Mouse (Mus musculus) WW6 (cell line): Measurements from ENCODE around the gene Gabpa.

Source experiments
- DNase-seq: peaks from one replicate; pipeline ENCODE4 v3.0.0-alpha.2; 2013; ENCODE audit warnings: low read depth, low spot score

Gabpa gene

GRCm38 (mm10) chr16:84834745-84835440 is at the start of gene Gabpa:
Gene Gabpa, plus strand, starts transcription at chr16:84834925.
- DNase-seq: peak; percentile 91

GRCm38 (mm10) chr16:84784966-84785365 is 49.8 kb upstream of the Gabpa start:
- DNase-seq: no peak

GRCm38 (mm10) chr16:84790595-84791165 is 44.0 kb upstream of the Gabpa start:
- no peak for DNase-seq

GRCm38 (mm10) chr16:84793401-84793800 is 41.3 kb upstream of the Gabpa start:
- DNase-seq: no peak

- no peak for DNase-seq
Observed at GRCm38 (mm10) chr16:84795337-84795736, 39.4 kb upstream of the Gabpa start.

GRCm38 (mm10) chr16:84796678-84797077 is 38.0 kb upstream of the Gabpa start:
- no peak for DNase-seq

- DNase-seq: no peak
Observed at GRCm38 (mm10) chr16:84800038-84800437, 34.7 kb upstream of the Gabpa start.

- DNase-seq: no peak
Observed at GRCm38 (mm10) chr16:84802217-84802616, 32.5 kb upstream of the Gabpa start.

GRCm38 (mm10) chr16:84804866-84805265 is 29.9 kb upstream of the Gabpa start:
- DNase-seq: no peak

- no peak for DNase-seq
Observed at GRCm38 (mm10) chr16:84806175-84806574, 28.6 kb upstream of the Gabpa start.

- DNase-seq: no peak
Observed at GRCm38 (mm10) chr16:84807874-84808273, 26.9 kb upstream of the Gabpa start.

- no peak for DNase-seq
Observed at GRCm38 (mm10) chr16:84810254-84810653, 24.5 kb upstream of the Gabpa start.

- no peak for DNase-seq
Observed at GRCm38 (mm10) chr16:84813852-84814251, 20.9 kb upstream of the Gabpa start.

GRCm38 (mm10) chr16:84814511-84814910 is 20.2 kb upstream of the Gabpa start:
- DNase-seq: no peak

- DNase-seq: no peak
Observed at GRCm38 (mm10) chr16:84817423-84817822, 17.3 kb upstream of the Gabpa start.

- DNase-seq: no peak
Observed at GRCm38 (mm10) chr16:84825009-84825408, 9.7 kb upstream of the Gabpa start.

- DNase-seq: no peak
Observed at GRCm38 (mm10) chr16:84831696-84832095, 3.0 kb upstream of the Gabpa start.

- no peak for DNase-seq
Observed at GRCm38 (mm10) chr16:84832736-84833135, 2.0 kb upstream of the Gabpa start.

- no peak for DNase-seq
Observed at GRCm38 (mm10) chr16:84834344-84834743, 381 bp upstream of the Gabpa start.

GRCm38 (mm10) chr16:84835441-84835822 is 707 bp downstream of the Gabpa start, which contains the start of gene Atp5j:
Gene Atp5j, minus strand, starts transcription at chr16:84835625.
- DNase-seq: no peak

GRCm38 (mm10) chr16:84835823-84836743 is 1.4 kb downstream of the Gabpa start:
- DNase-seq: peak; percentile 52

GRCm38 (mm10) chr16:84838576-84838975 is 3.9 kb downstream of the Gabpa start:
- no peak for DNase-seq
